Mouse (Mus musculus): ENCODE measurements around the gene Cpeb3.

GRCm38 (mm10) chr19:37079151-37079550 lies 129.2 kb downstream of the Cpeb3 start:
- TF ChIP-seq CTCF (conservative IDR thresholded peaks at IDR 0.05; ENCODE audit: low read length) (no peak), POU5F1 (IDR thresholded peaks at IDR 0.05; ENCODE audit: borderline replicate concordance, low read length) (no peak), NANOG (IDR thresholded peaks at IDR 0.05; ENCODE audit: borderline replicate concordance, low read length) (no peak)

Data from E14TG2a.4 (cell line).